Mouse (Mus musculus) lung, embryonic 15.5 days (tissue): Measurements from ENCODE around the gene Slc6a18. TPM values are rescaled to one million over a fixed set of nuclear protein-coding genes. Genes with fewer than 3 reads are reported as not detected.

Experiments
- ATAC-seq: fragments of 200-750 bp; cut with Nextera tagmentation; 2 replicates; pipeline ENCODE4 v1.8.0; 2017; ENCODE audit warnings: moderate number of reproducible peaks, borderline replicate concordance; ENCODE audit not compliant: low FRiP score, low TSS enrichment; ENCODE audit errors: extremely low read depth
- H3K27ac ChIP-seq: fragments of 300-500 bp; sonication (generic); 2 replicates; pipeline ENCODE4 v1.5.1; 2015; ENCODE audit warnings: moderate library complexity, mild to moderate bottlenecking, inconsistent platforms
- H3K27me3 ChIP-seq: fragments of 300-500 bp; sonication (generic); 2 replicates; pipeline ENCODE4 v1.6.1; 2015; ENCODE audit warnings: inconsistent platforms
- H3K36me3 ChIP-seq: fragments of 300-500 bp; sonication (generic); 2 replicates; pipeline ENCODE4 v1.6.1; 2015; ENCODE audit warnings: inconsistent platforms
- H3K4me1 ChIP-seq: fragments of 300-500 bp; sonication (generic); 2 replicates; pipeline ENCODE4 v1.6.1; 2015; ENCODE audit warnings: inconsistent platforms
- H3K4me2 ChIP-seq: fragments of 300-500 bp; sonication (generic); 2 replicates; pipeline ENCODE4 v1.6.1; 2015; ENCODE audit warnings: inconsistent platforms, mild to moderate bottlenecking, moderate library complexity
- H3K4me3 ChIP-seq: fragments of 300-500 bp; sonication (generic); 2 replicates; pipeline ENCODE4 v1.5.1; 2015; ENCODE audit warnings: mild to moderate bottlenecking, inconsistent platforms
- H3K9ac ChIP-seq: fragments of 300-500 bp; sonication (generic); 2 replicates; pipeline ENCODE4 v1.6.1; 2015; ENCODE audit warnings: inconsistent platforms
- H3K9me3 ChIP-seq: fragments of 300-500 bp; sonication (generic); 2 replicates; pipeline ENCODE4 v1.6.1; 2016; ENCODE audit warnings: inconsistent platforms
- WGBS: fragments of 180-500 bp; shearing (Covaris S2); methylation state at CpG from one replicate; pipeline ENCODE4 v1.1.7; 2015; 5-methylcytosine and 5-hydroxymethylcytosine counted together
- polyA plus RNA-seq: library from polyadenylated mRNA; unstranded; fragments of >200 nt; fragmentation: Nextera tagmentation; extraction: Ambion mirVana; gene quantifications from 2 replicates; pipeline ENCODE4 v1.2.1, GENCODE M21; 2015

The Slc6a18 gene
- polyA plus RNA-seq, 1 experiment from 2014 or later = not detected

- Histone ChIP-seq H3K27ac (no peak overlapping the region), H3K9ac (no peak overlapping the region), H3K27me3 (no peaks in the 10 kb centered on the region), H3K4me3 (no peak overlapping the region), H3K36me3 (0 out of 2 replicates have a peak, but pooled peaks cover 5% of the 10 kb centered on the region), H3K4me1 (no peaks in the 10 kb centered on the region), H3K9me3 (no peaks in the 10 kb centered on the region), H3K4me2 (no peak overlapping the region)
- 41% methylated on average over 5 of the region's 6 CpGs for WGBS
- ATAC-seq = no peak
Observed at GRCm38 (mm10) chr13:73637826-73638225, 40.0 kb downstream of the Slc6a18 start.

GRCm38 (mm10) chr13:73631837-73632236, 46.0 kb downstream of the Slc6a18 start:
- ATAC-seq = no peak
- Histone ChIP-seq H3K9ac (no peak overlapping the region), H3K27me3 (no peaks in the 10 kb centered on the region), H3K4me2 (no peak overlapping the region), H3K27ac (no peak overlapping the region), H3K9me3 (no peaks in the 10 kb centered on the region), H3K36me3 (0 out of 2 replicates have a peak, but pooled peaks cover 5% of the 10 kb centered on the region), H3K4me3 (no peak overlapping the region), H3K4me1 (peaks cover 11% of the 10 kb centered on the region)
- 83% methylated on average over 3 of the region's 3 CpGs for WGBS

GRCm38 (mm10) chr13:73628586-73629113, 49.2 kb downstream of the Slc6a18 start:
- 85% methylated on average over 11 of the region's 11 CpGs for WGBS
- no peak for ATAC-seq
- H3K27ac ChIP-seq = no peak overlapping the region

GRCm38 (mm10) chr13:73626745-73627549, 50.9 kb downstream of the Slc6a18 start, which contains the start of gene Tert:
Gene Tert (plus strand): TSS chr13:73626911.
- Histone ChIP-seq H3K4me1 (peaks cover 14% of the 10 kb centered on the region), H3K9me3 (no peaks in the 10 kb centered on the region), H3K27ac (no peak within 1 kb of the TSS), H3K27me3 (no peaks in the 10 kb centered on the region), H3K4me3 (peak within 1 kb of the TSS; percentile 63), H3K9ac (peak within 1 kb of the TSS; percentile 64), H3K4me2 (peak within 1 kb of the TSS; percentile 96), H3K36me3 (no peaks in the 10 kb centered on the region)
- 9% methylated on average over 47 of the region's 47 CpGs for WGBS
- peak; percentile 81 for ATAC-seq

More at GRCm38 (mm10) chr13:73628586-73629113, 49.2 kb downstream of the Slc6a18 start:
- H3K9ac ChIP-seq = no peak overlapping the region
- no peaks in the 10 kb centered on the region for H3K27me3 ChIP-seq
- no peaks in the 10 kb centered on the region for H3K36me3 ChIP-seq
- no peak overlapping the region for H3K4me3 ChIP-seq
- H3K9me3 ChIP-seq = no peaks in the 10 kb centered on the region
- H3K4me1 ChIP-seq = peaks cover 14% of the 10 kb centered on the region
- no peak overlapping the region for H3K4me2 ChIP-seq

- Histone ChIP-seq H3K4me2 (peak overlapping the region; percentile 96), H3K4me3 (peak overlapping the region; percentile 63), H3K4me1 (peaks cover 14% of the 10 kb centered on the region), H3K27ac (no peak overlapping the region), H3K36me3 (no peaks in the 10 kb centered on the region), H3K9me3 (no peaks in the 10 kb centered on the region), H3K9ac (peak overlapping the region; percentile 64; the same call in 1 of the 2 replicates), H3K27me3 (no peaks in the 10 kb centered on the region)
- 41% methylated on average over 6 of the region's 6 CpGs for WGBS
- ATAC-seq = no peak
Observed at GRCm38 (mm10) chr13:73626410-73626744, 51.4 kb downstream of the Slc6a18 start.

- H3K4me2 ChIP-seq = no peak overlapping the region
- 68% methylated on average over 6 of the region's 6 CpGs for WGBS
- no peak overlapping the region for H3K9ac ChIP-seq
- H3K4me3 ChIP-seq = no peak overlapping the region
- no peaks in the 10 kb centered on the region for H3K9me3 ChIP-seq
- peaks cover 56% of the 10 kb centered on the region for H3K36me3 ChIP-seq
- H3K27ac ChIP-seq = no peak overlapping the region
- ATAC-seq = no peak
- no peaks in the 10 kb centered on the region for H3K4me1 ChIP-seq
- no peaks in the 10 kb centered on the region for H3K27me3 ChIP-seq
Observed at GRCm38 (mm10) chr13:73620637-73621036, 57.2 kb downstream of the Slc6a18 start.

- Histone ChIP-seq H3K27me3 (no peaks in the 10 kb centered on the region), H3K9me3 (no peaks in the 10 kb centered on the region), H3K27ac (no peak overlapping the region), H3K4me3 (no peak overlapping the region), H3K4me1 (no peaks in the 10 kb centered on the region), H3K36me3 (peaks cover 78% of the 10 kb centered on the region), H3K9ac (no peak overlapping the region), H3K4me2 (no peak overlapping the region)
- WGBS = 90% methylated on average over 5 of the region's 5 CpGs
- no peak for ATAC-seq
Observed at GRCm38 (mm10) chr13:73618406-73618805, 59.4 kb downstream of the Slc6a18 start.

Other genes with a start within 250 kb of the Slc6a18 start
- 86.3 and 99.2 TPM in 2 replicates for gene Lpcat1, start 210.8 kb downstream of the Slc6a18 start, polyA plus RNA-seq
- gene Slc6a3, start 141.3 kb downstream of the Slc6a18 start, polyA plus RNA-seq = 0.06 and 0.10 TPM in 2 replicates
- gene Clptm1l, start 74.0 kb downstream of the Slc6a18 start, polyA plus RNA-seq = 113 and 118 TPM in 2 replicates
- 3.2 and 4.6 TPM in 2 replicates for gene Tert, start 51.1 kb downstream of the Slc6a18 start, polyA plus RNA-seq
- not detected in 2 replicates for gene Slc6a19, start 26.8 kb upstream of the Slc6a18 start, polyA plus RNA-seq
- 15.7 and 16.7 TPM in 2 replicates for gene Slc12a7, start 55.1 kb upstream of the Slc6a18 start, polyA plus RNA-seq
- gene Nkd2, start 169.6 kb upstream of the Slc6a18 start, polyA plus RNA-seq = 4.3 and 4.7 TPM in 2 replicates